Mouse (Mus musculus) kidney, adult 2 months (tissue): Measurements from ENCODE around the gene Igflr1.

ENCODE experiments used
- CTCF ChIP-seq: fragments of 200-500 bp; conservative IDR thresholded peaks from 2 replicates; pipeline ENCODE4 v1.5.1; 2011; ENCODE audit warnings: low read depth, mild to moderate bottlenecking, control low read depth, low read length, moderate library complexity, mixed read lengths; ENCODE audit not compliant: insufficient read depth, insufficient read length
- POLR2A ChIP-seq: fragments of 200-500 bp; IDR thresholded peaks from one replicate; pipeline ENCODE4 v1.6.1; 2011; ENCODE audit warnings: low read depth, low read length, control low read depth

DNA sequence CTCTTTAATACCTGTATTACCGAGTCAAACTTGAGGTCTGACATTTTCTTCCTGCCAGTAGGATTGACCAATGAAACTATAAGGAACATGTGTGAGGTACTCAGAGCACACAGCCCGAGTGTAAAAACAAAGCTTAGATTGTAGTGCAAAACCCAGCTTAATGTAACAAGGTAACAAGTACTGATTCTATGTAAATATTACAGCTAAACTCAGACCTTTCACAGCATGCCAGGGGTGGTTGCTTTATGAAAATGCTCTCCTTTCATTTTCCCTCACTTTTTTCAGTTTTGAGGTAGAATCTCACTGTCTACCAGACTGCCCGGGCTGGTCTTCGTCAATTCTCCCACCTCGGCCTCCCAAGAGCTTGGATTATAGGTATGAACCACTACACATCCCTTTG, 30.9 kb downstream of the Igflr1 start:
- no peak for TF ChIP-seq CTCF
- no peak for TF ChIP-seq POLR2A
